Mouse (Mus musculus): ENCODE data around the gene Dusp1. TPM values are rescaled to one million over a fixed set of nuclear protein-coding genes. Genes with fewer than 3 reads are reported as not detected.

Gene Dusp1
- polyA plus RNA-seq, 1 experiment, result 71.1 TPM

DNA sequence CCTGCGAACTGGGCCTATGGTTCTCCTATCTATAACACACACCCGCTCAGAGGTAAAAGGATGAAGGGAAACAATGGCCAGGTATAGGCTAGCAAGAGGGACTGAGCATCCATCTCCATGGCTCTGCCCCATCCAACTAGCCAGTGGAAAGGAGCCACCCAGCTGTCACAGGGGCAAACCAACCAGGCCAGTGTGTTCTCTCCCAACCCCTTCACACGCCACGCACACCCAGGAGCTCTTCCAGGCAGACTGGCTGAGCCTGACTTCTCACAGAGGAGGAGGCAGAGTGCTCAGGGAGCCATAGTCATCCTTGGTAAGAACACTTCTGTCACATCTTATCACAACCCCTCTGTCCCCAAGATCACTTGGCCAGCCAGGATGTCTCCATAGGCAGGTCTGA, 74.0 kb downstream of the Dusp1 start:
- Histone ChIP-seq H3K27ac (ENCODE audit: insufficient read depth, low read length) (no peak overlapping the region), H3K4me3 (ENCODE audit: insufficient read depth, low read length) (no peak overlapping the region), H3K4me1 (ENCODE audit: control insufficient read depth, insufficient read depth, low read length) (no peaks in the 10 kb centered on the region; the same call in 1 of the 2 replicates)
- TF ChIP-seq POLR2A (IDR thresholded peaks at IDR 0.05; ENCODE audit: extremely low read depth, insufficient read depth, low read length) (no peak), CTCF (IDR thresholded peaks at IDR 0.05; ENCODE audit: extremely low read depth, insufficient read depth, low read length) (no peak)

DNA sequence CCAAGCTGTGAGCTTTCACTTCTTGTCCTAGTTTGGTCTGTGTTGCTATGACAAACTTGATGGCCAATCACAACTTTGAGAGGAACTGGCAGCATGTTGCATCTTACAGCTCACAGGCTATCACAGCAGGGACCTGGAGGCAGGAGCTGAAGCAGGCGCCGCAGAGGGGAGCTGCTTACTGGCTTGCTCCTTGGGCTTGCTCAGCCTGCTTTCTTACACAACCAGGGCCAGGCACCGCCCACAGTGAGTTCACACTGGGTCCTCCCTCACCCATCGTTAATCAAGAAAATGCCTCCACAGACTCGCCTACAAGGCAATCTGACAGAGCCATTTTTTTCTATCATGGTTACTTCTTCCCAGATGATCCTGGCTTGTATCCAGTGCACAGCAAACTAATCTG, 74.7 kb downstream of the Dusp1 start:
- Histone ChIP-seq H3K4me3 (ENCODE audit: insufficient read depth, low read length) (no peak overlapping the region), H3K27ac (ENCODE audit: insufficient read depth, low read length) (no peak overlapping the region), H3K4me1 (ENCODE audit: control insufficient read depth, insufficient read depth, low read length) (no peaks in the 10 kb centered on the region; the same call in 1 of the 2 replicates)
- no peak for TF ChIP-seq POLR2A (IDR thresholded peaks at IDR 0.05; ENCODE audit: extremely low read depth, insufficient read depth, low read length)
- TF ChIP-seq CTCF (IDR thresholded peaks at IDR 0.05; ENCODE audit: extremely low read depth, insufficient read depth, low read length), result no peak

- no peak overlapping the region for H3K27ac ChIP-seq (ENCODE audit: insufficient read depth, low read length)
- H3K4me1 ChIP-seq (ENCODE audit: control insufficient read depth, insufficient read depth, low read length), result no peaks in the 10 kb centered on the region; the same call in 1 of the 2 replicates
- H3K4me3 ChIP-seq (ENCODE audit: insufficient read depth, low read length), result no peak overlapping the region
- TF ChIP-seq CTCF (IDR thresholded peaks at IDR 0.05; ENCODE audit: extremely low read depth, insufficient read depth, low read length) (no peak), POLR2A (IDR thresholded peaks at IDR 0.05; ENCODE audit: extremely low read depth, insufficient read depth, low read length) (no peak)
Observed at GRCm38 (mm10) chr17:26484626-26485421, 77.1 kb downstream of the Dusp1 start.

DNA sequence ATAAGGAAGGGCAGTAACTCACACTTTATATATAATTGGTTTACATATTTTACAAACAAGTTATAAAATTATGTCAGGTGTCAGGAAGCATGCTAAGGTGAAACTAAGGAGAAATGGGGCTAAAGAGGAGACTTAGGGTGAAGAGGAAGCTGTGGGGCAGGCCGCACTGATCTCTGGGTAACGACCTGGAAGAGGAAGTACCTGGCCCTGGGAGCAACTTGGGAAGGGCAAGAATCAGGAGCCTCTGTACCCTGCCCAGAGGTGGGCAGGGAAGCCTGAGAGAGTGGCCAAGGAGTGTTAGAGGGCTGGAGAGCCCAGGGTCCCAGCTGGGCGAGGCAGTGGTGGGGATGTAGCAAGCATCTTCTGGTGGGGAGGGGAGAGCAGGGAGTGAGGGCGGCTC, 81.0 kb downstream of the Dusp1 start:
- H3K4me1 ChIP-seq (ENCODE audit: control insufficient read depth, insufficient read depth, low read length), result no peaks in the 10 kb centered on the region
- H3K4me3 ChIP-seq (ENCODE audit: insufficient read depth, low read length), result no peak overlapping the region
- TF ChIP-seq CTCF (IDR thresholded peaks at IDR 0.05; ENCODE audit: extremely low read depth, insufficient read depth, low read length) (no peak), POLR2A (IDR thresholded peaks at IDR 0.05; ENCODE audit: extremely low read depth, insufficient read depth, low read length) (no peak)
- no peak overlapping the region for H3K27ac ChIP-seq (ENCODE audit: insufficient read depth, low read length)

DNA sequence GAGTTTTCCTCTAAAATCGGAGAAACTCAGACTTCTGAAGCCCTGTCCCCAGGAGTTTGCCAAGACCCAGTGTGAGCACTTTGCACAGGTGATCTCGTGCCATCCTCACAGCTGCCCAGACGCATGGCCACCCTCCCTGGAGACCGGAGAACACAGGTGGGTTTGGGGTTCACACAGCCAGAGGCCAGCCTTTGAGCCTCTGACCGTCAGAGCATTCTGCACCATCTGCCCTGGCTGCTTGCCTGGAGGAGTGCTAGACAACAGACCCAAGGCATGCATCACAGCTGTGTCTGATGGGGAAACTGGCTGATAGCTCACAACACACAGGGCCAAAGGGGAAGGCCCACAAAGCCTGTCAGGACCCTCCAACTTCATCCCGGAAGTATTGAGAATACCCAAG, 82.3 kb downstream of the Dusp1 start:
- H3K27ac ChIP-seq (ENCODE audit: insufficient read depth, low read length), result no peak overlapping the region
- TF ChIP-seq POLR2A (IDR thresholded peaks at IDR 0.05; ENCODE audit: extremely low read depth, insufficient read depth, low read length) (no peak), CTCF (IDR thresholded peaks at IDR 0.05; ENCODE audit: extremely low read depth, insufficient read depth, low read length) (no peak)
- H3K4me3 ChIP-seq (ENCODE audit: insufficient read depth, low read length), result no peak overlapping the region
- no peaks in the 10 kb centered on the region for H3K4me1 ChIP-seq (ENCODE audit: control insufficient read depth, insufficient read depth, low read length)

GRCm38 (mm10) chr17:26478672-26479071, 83.3 kb downstream of the Dusp1 start:
- no peak for TF ChIP-seq POLR2A (IDR thresholded peaks at IDR 0.05; ENCODE audit: extremely low read depth, insufficient read depth, low read length)
- TF ChIP-seq CTCF (IDR thresholded peaks at IDR 0.05; ENCODE audit: extremely low read depth, insufficient read depth, low read length), result no peak

GRCm38 (mm10) chr17:26476871-26477270, 85.1 kb downstream of the Dusp1 start:
- Histone ChIP-seq H3K4me3 (ENCODE audit: insufficient read depth, low read length) (no peak overlapping the region), H3K4me1 (ENCODE audit: control insufficient read depth, insufficient read depth, low read length) (no peaks in the 10 kb centered on the region), H3K27ac (ENCODE audit: insufficient read depth, low read length) (no peak overlapping the region)
- TF ChIP-seq POLR2A (IDR thresholded peaks at IDR 0.05; ENCODE audit: extremely low read depth, insufficient read depth, low read length), result no peak
- TF ChIP-seq CTCF (IDR thresholded peaks at IDR 0.05; ENCODE audit: extremely low read depth, insufficient read depth, low read length), result no peak

More at GRCm38 (mm10) chr17:26478672-26479071, 83.3 kb downstream of the Dusp1 start:
- Histone ChIP-seq H3K4me3 (ENCODE audit: insufficient read depth, low read length) (no peak overlapping the region), H3K4me1 (ENCODE audit: control insufficient read depth, insufficient read depth, low read length) (no peaks in the 10 kb centered on the region), H3K27ac (ENCODE audit: insufficient read depth, low read length) (no peak overlapping the region)

- H3K4me1 ChIP-seq (ENCODE audit: control insufficient read depth, insufficient read depth, low read length), result no peaks in the 10 kb centered on the region
- no peak for TF ChIP-seq POLR2A (IDR thresholded peaks at IDR 0.05; ENCODE audit: extremely low read depth, insufficient read depth, low read length)
- no peak for TF ChIP-seq CTCF (IDR thresholded peaks at IDR 0.05; ENCODE audit: extremely low read depth, insufficient read depth, low read length)
- H3K4me3 ChIP-seq (ENCODE audit: insufficient read depth, low read length), result no peak overlapping the region
- H3K27ac ChIP-seq (ENCODE audit: insufficient read depth, low read length), result no peak overlapping the region
Observed at GRCm38 (mm10) chr17:26468102-26468894, 93.6 kb downstream of the Dusp1 start.

DNA sequence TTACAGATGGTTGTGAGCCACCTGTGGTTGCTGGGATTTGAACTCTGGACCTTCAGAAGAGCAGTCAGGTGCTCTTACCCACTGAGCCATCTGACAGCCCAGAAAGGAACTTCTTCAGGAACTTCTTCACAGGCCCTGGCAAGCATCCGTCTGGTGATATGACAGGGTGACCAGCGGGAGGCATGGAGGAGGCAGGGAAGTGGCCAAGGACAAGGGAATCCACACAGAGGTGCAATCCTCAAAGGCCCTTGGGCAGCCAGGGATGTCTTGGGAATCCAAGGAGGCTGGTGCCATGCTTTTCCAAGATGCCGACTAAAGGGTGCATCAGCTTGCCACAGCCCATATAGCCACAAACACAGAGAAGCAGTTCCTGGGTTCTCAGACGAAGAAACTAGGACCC, 94.3 kb downstream of the Dusp1 start:
- no peak for TF ChIP-seq POLR2A (IDR thresholded peaks at IDR 0.05; ENCODE audit: extremely low read depth, insufficient read depth, low read length)
- TF ChIP-seq CTCF (IDR thresholded peaks at IDR 0.05; ENCODE audit: extremely low read depth, insufficient read depth, low read length), result no peak
- peaks cover 1% of the 10 kb centered on the region; the same call in 1 of the 2 replicates for H3K4me1 ChIP-seq (ENCODE audit: control insufficient read depth, insufficient read depth, low read length)
- H3K27ac ChIP-seq (ENCODE audit: insufficient read depth, low read length), result no peak overlapping the region
- no peak overlapping the region for H3K4me3 ChIP-seq (ENCODE audit: insufficient read depth, low read length)
